Mouse (Mus musculus): Measurements from ENCODE around the gene Zfp423. TPM values are rescaled to one million over a fixed set of nuclear protein-coding genes. Genes with fewer than 3 reads are reported as not detected.

Gene Zfp423
- polyA plus RNA-seq, 1 experiment from 2014 or later: 27.9 TPM

GRCm38 (mm10) chr8:87821655-87822054 lies 137.7 kb downstream of the Zfp423 start:
- Histone ChIP-seq H3K27me3 (replicated peaks; ENCODE audit: control insufficient read depth, insufficient read depth, low read length) (no peaks in the 10 kb centered on the region), H3K9me3 (replicated peaks; ENCODE audit: control insufficient read depth, low read length) (no peaks in the 10 kb centered on the region), H3K4me3 (ENCODE audit: low read depth, low read length) (no peak overlapping the region), H3K9ac (ENCODE audit: low read length) (no peak overlapping the region), H3K27ac (ENCODE audit: low read depth, low read length) (peak overlapping the region; percentile 68), H3K4me2 (ENCODE audit: low read length) (no peak overlapping the region), H3K4me1 (ENCODE audit: control insufficient read depth, insufficient read depth, low read length) (peaks cover 25% of the 10 kb centered on the region), H3K36me3 (ENCODE audit: control insufficient read depth, insufficient read depth, low read length) (no peaks in the 10 kb centered on the region)
- 13% methylated on average over 2 of the region's 2 CpGs for WGBS
- ATAC-seq (peak; percentile 81), DNase-seq (ENCODE audit: low spot score) (peak; percentile 82)

- WGBS: 93% methylated on average over 3 of the region's 3 CpGs
- Histone ChIP-seq H3K9ac (ENCODE audit: low read length) (no peak overlapping the region), H3K36me3 (ENCODE audit: control insufficient read depth, insufficient read depth, low read length) (no peaks in the 10 kb centered on the region), H3K27ac (ENCODE audit: low read depth, low read length) (no peak overlapping the region), H3K4me1 (ENCODE audit: control insufficient read depth, insufficient read depth, low read length) (peaks cover 23% of the 10 kb centered on the region), H3K27me3 (replicated peaks; ENCODE audit: control insufficient read depth, insufficient read depth, low read length) (no peaks in the 10 kb centered on the region), H3K4me2 (ENCODE audit: low read length) (no peak overlapping the region), H3K9me3 (replicated peaks; ENCODE audit: control insufficient read depth, low read length) (no peaks in the 10 kb centered on the region), H3K4me3 (ENCODE audit: low read depth, low read length) (no peak overlapping the region)
- no peak for ATAC-seq
- no peak for DNase-seq (ENCODE audit: low spot score)
These were observed 140.1 kb downstream of the Zfp423 start for GRCm38 (mm10) chr8:87819263-87819662.

GRCm38 (mm10) chr8:87818506-87818905 lies 140.9 kb downstream of the Zfp423 start:
- WGBS: 89% methylated on average over 7 of the region's 7 CpGs
- Histone ChIP-seq H3K36me3 (ENCODE audit: control insufficient read depth, insufficient read depth, low read length) (no peaks in the 10 kb centered on the region), H3K27ac (ENCODE audit: low read depth, low read length) (no peak overlapping the region), H3K4me2 (ENCODE audit: low read length) (no peak overlapping the region), H3K4me3 (ENCODE audit: low read depth, low read length) (no peak overlapping the region), H3K9me3 (replicated peaks; ENCODE audit: control insufficient read depth, low read length) (no peaks in the 10 kb centered on the region), H3K27me3 (replicated peaks; ENCODE audit: control insufficient read depth, insufficient read depth, low read length) (no peaks in the 10 kb centered on the region), H3K9ac (ENCODE audit: low read length) (no peak overlapping the region), H3K4me1 (ENCODE audit: control insufficient read depth, insufficient read depth, low read length) (peaks cover 23% of the 10 kb centered on the region)
- no peak for DNase-seq (ENCODE audit: low spot score)
- no peak for ATAC-seq

GRCm38 (mm10) chr8:87816141-87816540 lies 143.3 kb downstream of the Zfp423 start:
- no peak overlapping the region for H3K27ac ChIP-seq (ENCODE audit: low read depth, low read length)
- H3K4me2 ChIP-seq (ENCODE audit: low read length): no peak overlapping the region
- no peak overlapping the region for H3K4me3 ChIP-seq (ENCODE audit: low read depth, low read length)
- no peak for DNase-seq (ENCODE audit: low spot score)
- H3K9me3 ChIP-seq (replicated peaks; ENCODE audit: control insufficient read depth, low read length): no peaks in the 10 kb centered on the region
- 67% methylated on average over 5 of the region's 5 CpGs for WGBS
- H3K9ac ChIP-seq (ENCODE audit: low read length): no peak overlapping the region
- H3K36me3 ChIP-seq (ENCODE audit: control insufficient read depth, insufficient read depth, low read length): no peaks in the 10 kb centered on the region
- no peak for ATAC-seq
- peaks cover 14% of the 10 kb centered on the region for H3K4me1 ChIP-seq (ENCODE audit: control insufficient read depth, insufficient read depth, low read length)
- H3K27me3 ChIP-seq (replicated peaks; ENCODE audit: control insufficient read depth, insufficient read depth, low read length): no peaks in the 10 kb centered on the region

- 84% methylated on average over 12 of the region's 12 CpGs for WGBS
- DNase-seq (ENCODE audit: low spot score): no peak
- Histone ChIP-seq H3K9me3 (replicated peaks; ENCODE audit: control insufficient read depth, low read length) (no peaks in the 10 kb centered on the region), H3K4me2 (ENCODE audit: low read length) (no peak overlapping the region), H3K27ac (ENCODE audit: low read depth, low read length) (peak overlapping the region; percentile 16; the same call in 1 of the 2 replicates), H3K4me1 (ENCODE audit: control insufficient read depth, insufficient read depth, low read length) (peaks cover 12% of the 10 kb centered on the region), H3K9ac (ENCODE audit: low read length) (no peak overlapping the region), H3K36me3 (ENCODE audit: control insufficient read depth, insufficient read depth, low read length) (no peaks in the 10 kb centered on the region), H3K4me3 (ENCODE audit: low read depth, low read length) (no peak overlapping the region), H3K27me3 (replicated peaks; ENCODE audit: control insufficient read depth, insufficient read depth, low read length) (no peaks in the 10 kb centered on the region)
- ATAC-seq: no peak
These were observed 146.7 kb downstream of the Zfp423 start for GRCm38 (mm10) chr8:87812661-87813060.

- Histone ChIP-seq H3K9ac (ENCODE audit: low read length) (no peak overlapping the region), H3K4me1 (ENCODE audit: control insufficient read depth, insufficient read depth, low read length) (peaks cover 12% of the 10 kb centered on the region), H3K4me3 (ENCODE audit: low read depth, low read length) (no peak overlapping the region), H3K36me3 (ENCODE audit: control insufficient read depth, insufficient read depth, low read length) (no peaks in the 10 kb centered on the region), H3K27me3 (replicated peaks; ENCODE audit: control insufficient read depth, insufficient read depth, low read length) (no peaks in the 10 kb centered on the region), H3K27ac (ENCODE audit: low read depth, low read length) (peak overlapping the region; percentile 16; the same call in 1 of the 2 replicates), H3K4me2 (ENCODE audit: low read length) (peak overlapping the region; percentile 4; the same call in 1 of the 2 replicates), H3K9me3 (replicated peaks; ENCODE audit: control insufficient read depth, low read length) (no peaks in the 10 kb centered on the region)
- WGBS: 78% methylated on average over 2 of the region's 2 CpGs
- peak; percentile 47 for ATAC-seq
- DNase-seq (ENCODE audit: low spot score): no peak
These were observed 147.3 kb downstream of the Zfp423 start for GRCm38 (mm10) chr8:87812069-87812449.

- Histone ChIP-seq H3K9ac (ENCODE audit: low read length) (no peak overlapping the region), H3K27ac (ENCODE audit: low read depth, low read length) (peak overlapping the region; percentile 16; the same call in 1 of the 2 replicates), H3K27me3 (replicated peaks; ENCODE audit: control insufficient read depth, insufficient read depth, low read length) (no peaks in the 10 kb centered on the region), H3K4me1 (ENCODE audit: control insufficient read depth, insufficient read depth, low read length) (peaks cover 12% of the 10 kb centered on the region), H3K4me3 (ENCODE audit: low read depth, low read length) (no peak overlapping the region), H3K9me3 (replicated peaks; ENCODE audit: control insufficient read depth, low read length) (no peaks in the 10 kb centered on the region), H3K4me2 (ENCODE audit: low read length) (peak overlapping the region; percentile 4; the same call in 1 of the 2 replicates), H3K36me3 (ENCODE audit: control insufficient read depth, insufficient read depth, low read length) (no peaks in the 10 kb centered on the region)
- DNase-seq (ENCODE audit: low spot score) (peak; percentile 96), ATAC-seq (peak; percentile 90)
- WGBS: 42% methylated on average over 17 of the region's 17 CpGs
These were observed 147.9 kb downstream of the Zfp423 start for GRCm38 (mm10) chr8:87811399-87812068.

- Histone ChIP-seq H3K9me3 (replicated peaks; ENCODE audit: control insufficient read depth, low read length) (no peaks in the 10 kb centered on the region), H3K27ac (ENCODE audit: low read depth, low read length) (no peak overlapping the region), H3K36me3 (ENCODE audit: control insufficient read depth, insufficient read depth, low read length) (no peaks in the 10 kb centered on the region), H3K4me1 (ENCODE audit: control insufficient read depth, insufficient read depth, low read length) (peaks cover 12% of the 10 kb centered on the region), H3K9ac (ENCODE audit: low read length) (no peak overlapping the region), H3K27me3 (replicated peaks; ENCODE audit: control insufficient read depth, insufficient read depth, low read length) (no peaks in the 10 kb centered on the region), H3K4me3 (ENCODE audit: low read depth, low read length) (no peak overlapping the region), H3K4me2 (ENCODE audit: low read length) (no peak overlapping the region)
- no peak for DNase-seq (ENCODE audit: low spot score)
- 83% methylated on average over 6 of the region's 6 CpGs for WGBS
- no peak for ATAC-seq
These were observed 148.6 kb downstream of the Zfp423 start for GRCm38 (mm10) chr8:87810771-87811170.

- H3K4me1 ChIP-seq (ENCODE audit: control insufficient read depth, insufficient read depth, low read length): no peaks in the 10 kb centered on the region
These were observed 155.0 kb downstream of the Zfp423 start for GRCm38 (mm10) chr8:87804327-87804900.

More at GRCm38 (mm10) chr8:87804327-87804900, 155.0 kb downstream of the Zfp423 start:
- Histone ChIP-seq H3K4me2 (ENCODE audit: low read length) (no peak overlapping the region), H3K9ac (ENCODE audit: low read length) (no peak overlapping the region), H3K36me3 (ENCODE audit: control insufficient read depth, insufficient read depth, low read length) (no peaks in the 10 kb centered on the region), H3K27ac (ENCODE audit: low read depth, low read length) (no peak overlapping the region), H3K9me3 (replicated peaks; ENCODE audit: control insufficient read depth, low read length) (no peaks in the 10 kb centered on the region), H3K27me3 (replicated peaks; ENCODE audit: control insufficient read depth, insufficient read depth, low read length) (no peaks in the 10 kb centered on the region), H3K4me3 (ENCODE audit: low read depth, low read length) (no peak overlapping the region)
- WGBS: 72% methylated on average over 11 of the region's 11 CpGs
- ATAC-seq (0 out of 2 replicates have a peak, but pooled peaks have one; percentile 2), DNase-seq (ENCODE audit: low spot score) (no peak)
